Mouse (Mus musculus) testis, adult 2 months (tissue): ENCODE data around the gene Stoml3. TPM values are rescaled to one million over a fixed set of nuclear protein-coding genes. Genes with fewer than 3 reads are reported as not detected.

Experiments used
- H3K27ac ChIP-seq: fragments of 200-500 bp; 2 replicates; pipeline ENCODE4 v1.5.1; 2012; ENCODE audit warnings: low read depth, low read length; ENCODE audit not compliant: control insufficient read depth, insufficient read depth
- H3K27me3 ChIP-seq: fragments of 200-500 bp; 2 replicates; pipeline ENCODE4 v1.6.1; 2012; ENCODE audit warnings: mild to moderate bottlenecking, low read length, moderate library complexity; ENCODE audit not compliant: control insufficient read depth, insufficient read depth
- H3K36me3 ChIP-seq: fragments of 200-500 bp; 2 replicates; pipeline ENCODE4 v1.6.1; 2012; ENCODE audit warnings: mild to moderate bottlenecking, low read length; ENCODE audit not compliant: control insufficient read depth, insufficient read depth
- H3K4me1 ChIP-seq: fragments of 200-500 bp; 2 replicates; pipeline ENCODE4 v1.6.1; 2012; ENCODE audit warnings: low read length; ENCODE audit not compliant: control insufficient read depth, insufficient read depth
- H3K4me3 ChIP-seq: fragments of 200-500 bp; 2 replicates; pipeline ENCODE4 v1.5.1; 2012; ENCODE audit warnings: low read depth, mild to moderate bottlenecking, low read length, moderate library complexity, mixed read lengths; ENCODE audit not compliant: control insufficient read depth
- CTCF ChIP-seq: fragments of 200-500 bp; IDR thresholded peaks from 2 replicates; pipeline ENCODE4 v1.5.1; 2012; ENCODE audit warnings: low read depth, mild to moderate bottlenecking, inconsistent platforms, low read length, moderate library complexity; ENCODE audit not compliant: control insufficient read depth, insufficient read depth, insufficient replicate concordance
- POLR2A ChIP-seq: fragments of 200-500 bp; IDR thresholded peaks from 2 replicates; pipeline ENCODE4 v1.6.1; 2012; ENCODE audit warnings: low read depth, mild to moderate bottlenecking, inconsistent platforms, low read length, moderate library complexity; ENCODE audit not compliant: control insufficient read depth
- polyA plus RNA-seq: library from polyadenylated mRNA; depleted of rRNA; stranded (reverse); fragments of >200 nt; gene quantifications from 2 replicates; pipeline ENCODE4 v1.2.3, GENCODE M21; 2012

Gene Stoml3
- polyA plus RNA-seq, 1 experiment = not detected

- H3K4me3 ChIP-seq = no peak overlapping the region
- H3K36me3 ChIP-seq = no peaks in the 10 kb centered on the region
- H3K27ac ChIP-seq = no peak overlapping the region
- no peaks in the 10 kb centered on the region for H3K4me1 ChIP-seq
- no peaks in the 10 kb centered on the region for H3K27me3 ChIP-seq
- TF ChIP-seq CTCF (no peak; the same call in 1 of the 2 replicates), POLR2A (no peak)
These were observed 14.0 kb downstream of the Stoml3 start for GRCm38 (mm10) chr3:53502428-53502827.

- Histone ChIP-seq H3K4me1 (no peaks in the 10 kb centered on the region), H3K4me3 (no peak overlapping the region), H3K36me3 (no peaks in the 10 kb centered on the region), H3K27me3 (no peaks in the 10 kb centered on the region), H3K27ac (no peak overlapping the region)
- no peak for TF ChIP-seq CTCF
- no peak for TF ChIP-seq POLR2A
These were observed 24.6 kb downstream of the Stoml3 start for GRCm38 (mm10) chr3:53513096-53513495.

- no peaks in the 10 kb centered on the region for H3K27me3 ChIP-seq
- TF ChIP-seq POLR2A = no peak
- TF ChIP-seq CTCF = no peak
- no peak overlapping the region for H3K4me3 ChIP-seq
- no peak overlapping the region for H3K27ac ChIP-seq
- H3K4me1 ChIP-seq = no peaks in the 10 kb centered on the region
- H3K36me3 ChIP-seq = no peaks in the 10 kb centered on the region
These were observed 26.0 kb downstream of the Stoml3 start for GRCm38 (mm10) chr3:53514221-53515065.

DNA sequence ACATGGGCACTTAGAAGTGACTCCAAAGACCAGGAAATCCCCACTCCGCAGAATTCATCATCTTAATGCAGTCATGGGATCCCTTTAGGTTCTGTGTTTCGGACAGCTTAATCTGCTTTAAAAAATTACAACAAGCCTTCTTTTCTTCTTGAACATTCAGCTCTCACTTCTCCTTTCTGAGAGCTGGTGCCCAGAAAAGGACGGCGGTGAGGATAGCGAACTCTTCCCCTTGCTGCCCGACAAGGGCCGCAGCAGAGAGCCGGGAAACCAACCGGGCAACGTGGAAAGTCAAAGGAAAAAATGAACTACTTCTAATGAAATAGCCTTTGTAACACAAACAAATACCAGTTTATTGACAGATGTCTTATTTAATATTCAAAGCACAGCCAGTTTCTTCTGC lies 34.3 kb downstream of the Stoml3 start:
- H3K36me3 ChIP-seq = no peaks in the 10 kb centered on the region
- H3K4me3 ChIP-seq = no peak overlapping the region
- H3K4me1 ChIP-seq = no peaks in the 10 kb centered on the region; the same call in 1 of the 2 replicates
- TF ChIP-seq CTCF (no peak), POLR2A (no peak)
- H3K27ac ChIP-seq = no peak overlapping the region
- H3K27me3 ChIP-seq = no peaks in the 10 kb centered on the region

DNA sequence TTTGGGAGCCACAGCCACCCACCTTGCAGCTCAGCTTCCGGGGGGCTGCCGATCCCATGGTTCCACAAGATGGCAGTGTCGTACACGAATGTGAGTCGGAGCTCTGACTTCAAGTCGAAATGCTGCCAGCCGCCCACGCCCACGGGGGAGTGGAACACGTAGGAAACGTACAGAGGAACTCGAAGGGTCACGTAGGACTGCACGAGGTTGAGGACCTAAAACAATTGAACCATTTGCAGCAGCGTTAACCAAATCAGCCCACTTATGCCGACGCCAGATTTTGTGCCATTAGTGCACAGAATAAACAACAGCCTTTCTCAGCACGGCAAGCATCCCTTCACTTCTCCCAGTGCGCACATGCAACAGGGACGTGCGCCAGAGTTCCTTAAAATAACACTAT lies 37.3 kb downstream of the Stoml3 start:
- Histone ChIP-seq H3K27me3 (no peaks in the 10 kb centered on the region), H3K27ac (no peak overlapping the region), H3K4me3 (peak overlapping the region; percentile 36), H3K4me1 (no peaks in the 10 kb centered on the region; the same call in 1 of the 2 replicates), H3K36me3 (no peaks in the 10 kb centered on the region)
- no peak for TF ChIP-seq POLR2A
- peak; percentile 64; the same call in 1 of the 2 replicates for TF ChIP-seq CTCF

GRCm38 (mm10) chr3:53530305-53530704 lies 41.9 kb downstream of the Stoml3 start:
- no peak overlapping the region for H3K4me3 ChIP-seq
- no peak for TF ChIP-seq CTCF
- no peak for TF ChIP-seq POLR2A

DNA sequence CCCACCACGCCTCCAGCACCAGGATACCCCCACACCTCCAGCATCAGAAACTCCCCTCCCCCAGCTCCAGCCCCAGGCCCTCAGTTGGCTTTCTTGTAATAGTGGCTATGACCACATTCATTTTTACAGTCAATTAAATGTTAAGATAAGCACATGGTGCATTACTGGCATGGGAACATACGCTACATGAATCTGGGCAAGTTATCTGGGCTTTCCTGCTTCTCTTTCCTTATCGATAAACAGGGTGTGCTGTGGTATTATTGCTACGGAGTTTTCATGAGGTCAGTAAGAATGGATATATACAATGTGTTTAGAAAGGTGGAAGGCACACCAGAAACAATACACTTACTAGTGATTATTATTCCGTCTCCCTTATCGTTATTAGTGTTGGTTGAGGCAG lies 43.6 kb downstream of the Stoml3 start:
- Histone ChIP-seq H3K27ac (no peak overlapping the region), H3K36me3 (no peaks in the 10 kb centered on the region), H3K4me1 (no peaks in the 10 kb centered on the region), H3K27me3 (no peaks in the 10 kb centered on the region), H3K4me3 (no peak overlapping the region)
- TF ChIP-seq POLR2A (no peak), CTCF (no peak)

More at GRCm38 (mm10) chr3:53530305-53530704, 41.9 kb downstream of the Stoml3 start:
- H3K4me1 ChIP-seq = no peaks in the 10 kb centered on the region
- no peak overlapping the region for H3K27ac ChIP-seq
- H3K36me3 ChIP-seq = no peaks in the 10 kb centered on the region
- H3K27me3 ChIP-seq = no peaks in the 10 kb centered on the region
